Mouse (Mus musculus): ENCODE data around the gene Tmem59. TPM values are rescaled to one million over a fixed set of nuclear protein-coding genes. Genes with fewer than 3 reads are reported as not detected.

Tmem59 gene
- total and polyA plus RNA-seq, 3 experiments: 55.8 to 78.9 TPM; not detected in 1

- TF ChIP-seq ZKSCAN1 (IDR thresholded peaks at IDR 0.05; ENCODE audit: low read depth, low read length) (no peak), GATA1 (IDR thresholded peaks at IDR 0.05; ENCODE audit: low read depth, low read length) (no peak), MAX (IDR thresholded peaks at IDR 0.05; ENCODE audit: low read length) (no peak), MYC (IDR thresholded peaks at IDR 0.05; ENCODE audit: low read depth, low read length) (no peak), CTCF (IDR thresholded peaks at IDR 0.05 in 2 of 3, conservative IDR thresholded peaks at IDR 0.05 in 1 of 3; ENCODE audit: control insufficient read depth in 1 of 3, insufficient read depth in 1 of 3, low read depth in 2 of 3, low read length in 3 of 3, poor library complexity in 1 of 3, severe bottlenecking in 1 of 3) (no peak), CHD1 (IDR thresholded peaks at IDR 0.05; ENCODE audit: low read depth, low read length) (no peak), ZMIZ1 (IDR thresholded peaks at IDR 0.05; ENCODE audit: low read depth, low read length) (no peak), KAT2A (conservative IDR thresholded peaks at IDR 0.05; ENCODE audit: low read depth, low read length) (no peak), MEF2A (IDR thresholded peaks at IDR 0.05; ENCODE audit: extremely low read depth, insufficient replicate concordance, low read depth, low read length, poor library complexity, severe bottlenecking) (no peak)
- H3K36me3 ChIP-seq (ENCODE audit: control insufficient read depth in 1 of 2, insufficient read depth in 2 of 2, low read length in 2 of 2): peaks cover 0 to 21% of the 10 kb centered on the region in 2 experiments; a peak in 2 of 4 replicates
- H3K9ac ChIP-seq (ENCODE audit: control insufficient read depth, low read depth, low read length, poor library complexity, severe bottlenecking): no peak overlapping the region
- H3K4me3 ChIP-seq (ENCODE audit: control insufficient read depth in 1 of 2, insufficient read depth in 1 of 2, low read depth in 2 of 2, low read length in 2 of 2): no peak overlapping the region
- H3K79me2 ChIP-seq (ENCODE audit: control insufficient read depth, insufficient read depth, low read length, poor library complexity): no peaks in the 10 kb centered on the region
- no peaks in the 10 kb centered on the region for H3K9me3 ChIP-seq (replicated peaks; ENCODE audit: insufficient read depth, low read length)
- H3K27ac ChIP-seq (ENCODE audit: control insufficient read depth, low read depth, low read length): no peak overlapping the region
- H3K27me3 ChIP-seq (ENCODE audit: control insufficient read depth in 1 of 2, insufficient read depth in 2 of 2, low read length in 2 of 2): no peaks in the 10 kb centered on the region
- H3K4me1 ChIP-seq (ENCODE audit: control insufficient read depth in 1 of 2, insufficient read depth in 2 of 2, low read length in 2 of 2): no peaks in the 10 kb centered on the region
- DNase-seq (ENCODE audit: low read depth, low spot score): no peak
Observed at GRCm38 (mm10) chr4:107203001-107203400, 24.8 kb downstream of the Tmem59 start.

- TF ChIP-seq E2F4 (IDR thresholded peaks at IDR 0.05; ENCODE audit: borderline replicate concordance, low read depth, low read length): no peak
- no peaks in the 10 kb centered on the region for H3K9me3 ChIP-seq (replicated peaks; ENCODE audit: insufficient read depth, low read length)
- H3K27ac ChIP-seq (ENCODE audit: control insufficient read depth, low read depth, low read length): no peak overlapping the region
- DNase-seq (ENCODE audit: low read depth, low spot score): no peak
- H3K4me3 ChIP-seq (ENCODE audit: control insufficient read depth in 1 of 2, insufficient read depth in 1 of 2, low read depth in 2 of 2, low read length in 2 of 2): no peak overlapping the region
- peaks cover 2 to 7% of the 10 kb centered on the region in 2 experiments; a peak in 3 of 4 replicates for H3K36me3 ChIP-seq (ENCODE audit: control insufficient read depth in 1 of 2, insufficient read depth in 2 of 2, low read length in 2 of 2)
- H3K27me3 ChIP-seq (ENCODE audit: control insufficient read depth in 1 of 2, insufficient read depth in 2 of 2, low read length in 2 of 2): no peaks in the 10 kb centered on the region
- peaks cover 8 to 14% of the 10 kb centered on the region in 2 experiments for H3K4me1 ChIP-seq (ENCODE audit: control insufficient read depth in 1 of 2, insufficient read depth in 2 of 2, low read length in 2 of 2)
- H3K9ac ChIP-seq (ENCODE audit: control insufficient read depth, low read depth, low read length, poor library complexity, severe bottlenecking): no peak overlapping the region
- no peaks in the 10 kb centered on the region for H3K79me2 ChIP-seq (ENCODE audit: control insufficient read depth, insufficient read depth, low read length, poor library complexity)
Observed at GRCm38 (mm10) chr4:107207016-107207415, 28.8 kb downstream of the Tmem59 start.

DNA sequence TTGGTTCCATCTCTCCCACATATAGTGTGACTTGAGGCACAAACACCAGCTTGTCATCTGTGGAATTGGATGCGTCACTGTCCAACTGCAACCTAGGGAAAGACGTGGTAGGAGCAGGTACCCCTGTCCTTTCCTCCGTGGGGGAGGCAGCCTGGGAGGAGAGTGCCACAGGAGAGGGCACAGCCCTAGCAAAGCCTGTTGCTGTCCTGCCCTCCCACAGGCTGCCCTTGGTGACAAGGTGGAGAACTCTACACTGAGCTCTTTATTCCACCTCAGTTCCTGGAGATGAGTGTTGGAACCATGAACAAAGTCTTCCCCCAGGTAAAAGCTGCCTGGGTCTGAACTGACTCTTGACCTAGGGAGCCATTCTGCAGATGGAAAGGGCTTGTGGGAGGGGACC is 30.7 kb downstream of the Tmem59 start, which contains the start of gene Ldlrad1:
Gene Ldlrad1 (plus strand): TSS at position 301 of the 400 bp plus-strand sequence.
- no peaks in the 10 kb centered on the region for H3K79me2 ChIP-seq (ENCODE audit: control insufficient read depth, insufficient read depth, low read length, poor library complexity)
- H3K27ac ChIP-seq (ENCODE audit: control insufficient read depth, low read depth, low read length): no peak within 1 kb of the TSS
- no peaks in the 10 kb centered on the region for H3K9me3 ChIP-seq (replicated peaks; ENCODE audit: insufficient read depth, low read length)
- TF ChIP-seq CHD2 (IDR thresholded peaks at IDR 0.05; ENCODE audit: low read length) (no peak), GATA1 (IDR thresholded peaks at IDR 0.05; ENCODE audit: low read depth, low read length) (no peak), ZC3H11A (IDR thresholded peaks at IDR 0.05; ENCODE audit: low read depth, low read length) (no peak), ZKSCAN1 (IDR thresholded peaks at IDR 0.05; ENCODE audit: low read depth, low read length) (no peak)
- no peaks in the 10 kb centered on the region for H3K27me3 ChIP-seq (ENCODE audit: control insufficient read depth in 1 of 2, insufficient read depth in 2 of 2, low read length in 2 of 2)
- peaks cover 8 to 23% of the 10 kb centered on the region in 2 experiments for H3K4me1 ChIP-seq (ENCODE audit: control insufficient read depth in 1 of 2, insufficient read depth in 2 of 2, low read length in 2 of 2)
- H3K4me3 ChIP-seq (ENCODE audit: control insufficient read depth in 1 of 2, insufficient read depth in 1 of 2, low read depth in 2 of 2, low read length in 2 of 2): no peak within 1 kb of the TSS
- H3K36me3 ChIP-seq (ENCODE audit: control insufficient read depth in 1 of 2, insufficient read depth in 2 of 2, low read length in 2 of 2): peaks cover 0 to 7% of the 10 kb centered on the region in 2 experiments; a peak in 2 of 4 replicates
- H3K9ac ChIP-seq (ENCODE audit: control insufficient read depth, low read depth, low read length, poor library complexity, severe bottlenecking): no peak within 1 kb of the TSS
- no peak for DNase-seq (ENCODE audit: low read depth, low spot score)

Measured in MEL (cell line).